Mouse (Mus musculus) CD8-positive naive resting alpha-beta T cell, adult 2 months (primary cell): ENCODE results near the gene Lrp3.
"Not testable (repeated sequence)": the region's sequence is repeated elsewhere in the genome, so short reads cannot be mapped to it uniquely, and the experiment has no call there.

Experiments
- DNase-seq, 2 experiments: peaks; one replicate each; pipeline ENCODE4 v3.0.0; 2022; ENCODE audit warnings: low read depth in 2 of 2, low spot score in 2 of 2

The Lrp3 gene

GRCm38 (mm10) chr7:35215225-35215624 is at the start of gene Lrp3:
TSS of gene Lrp3 (minus strand) at chr7:35215498.
- DNase-seq = no peak

- DNase-seq = peak; percentile 16 to 51
Measured at GRCm38 (mm10) chr7:35264746-35265145, 49.4 kb upstream of the Lrp3 start.

- no peak for DNase-seq
Measured at GRCm38 (mm10) chr7:35263595-35264489, 48.5 kb upstream of the Lrp3 start.

GRCm38 (mm10) chr7:35259384-35259783 is 44.1 kb upstream of the Lrp3 start:
- peak in 1 of 2 experiments; percentile 23 for DNase-seq

- DNase-seq = no peak
Measured at GRCm38 (mm10) chr7:35258294-35258693, 43.0 kb upstream of the Lrp3 start.

GRCm38 (mm10) chr7:35252041-35252558 is 36.8 kb upstream of the Lrp3 start:
- no peak for DNase-seq

- not testable (repeated sequence) for DNase-seq
Measured at GRCm38 (mm10) chr7:35237935-35238334, 22.6 kb upstream of the Lrp3 start.

GRCm38 (mm10) chr7:35235308-35235707 is 20.0 kb upstream of the Lrp3 start:
- DNase-seq = peak; percentile 40 to 44

GRCm38 (mm10) chr7:35234361-35235245 is 19.3 kb upstream of the Lrp3 start:
- peak; percentile 99 for DNase-seq

GRCm38 (mm10) chr7:35233861-35234260 is 18.6 kb upstream of the Lrp3 start:
- DNase-seq = no peak

GRCm38 (mm10) chr7:35232796-35233455 is 17.6 kb upstream of the Lrp3 start:
- DNase-seq = no peak

GRCm38 (mm10) chr7:35230333-35230732 is 15.0 kb upstream of the Lrp3 start:
- DNase-seq = no peak

- DNase-seq = no peak
Measured at GRCm38 (mm10) chr7:35220694-35221365, 5.5 kb upstream of the Lrp3 start.

- no peak for DNase-seq
Measured at GRCm38 (mm10) chr7:35215731-35216130, 433 bp upstream of the Lrp3 start.

GRCm38 (mm10) chr7:35214442-35215222 is 666 bp downstream of the Lrp3 start:
- no peak for DNase-seq

- no peak for DNase-seq
Measured at GRCm38 (mm10) chr7:35211791-35212190, 3.5 kb downstream of the Lrp3 start.

GRCm38 (mm10) chr7:35199755-35200154 is 15.5 kb downstream of the Lrp3 start:
- no peak for DNase-seq

- no peak for DNase-seq
Measured at GRCm38 (mm10) chr7:35198981-35199754, 16.1 kb downstream of the Lrp3 start.

- DNase-seq = no peak
Measured at GRCm38 (mm10) chr7:35197022-35197421, 18.3 kb downstream of the Lrp3 start.
